Mouse (Mus musculus) left cerebral cortex, adult 2 months (tissue): ENCODE results near the gene Hnrnpul1. TPM values are rescaled to one million over a fixed set of nuclear protein-coding genes. Genes with fewer than 3 reads are reported as not detected.

ENCODE experiments used
- DNase-seq, 2 experiments: peaks; one replicate each; pipeline ENCODE4 v3.0.0; 2021 to 2022; ENCODE audit warnings: low spot score in 2 of 2, mixed read lengths in 1 of 2; ENCODE audit errors: extremely low spot score in 1 of 2
- H3K27ac ChIP-seq: fragments of 200-600 bp; 2 replicates; pipeline ENCODE4 v1.8.1; 2022
- H3K4me3 ChIP-seq: fragments of 200-600 bp; 2 replicates; pipeline ENCODE4 v1.8.1; 2022
- CTCF ChIP-seq: fragments of 200-600 bp; IDR thresholded peaks from 2 replicates; pipeline ENCODE4 v1.8.1; 2022; ENCODE audit warnings: antibody characterized with exemption, mild to moderate bottlenecking, moderate library complexity
- intact Hi-C: fragments of 180-260 bp; cut with DNase I; formaldehyde crosslinking; loops from one replicate; pipeline ENCODE4 v1.15.1; 2025
- total RNA-seq, 2 experiments: library from RNA; stranded (reverse); gene quantifications; 2 replicates each; pipeline ENCODE4 v1.2.3; 2021

Gene Hnrnpul1
- total RNA-seq, 2 experiments from 2014 or later, result 96.5 to 101 TPM

GRCm38 (mm10) chr7:25788220-25789128 is 33.9 kb upstream of the Hnrnpul1 start, which contains the start of gene Axl:
Gene Axl, minus strand, starts transcription at chr7:25788705.
- no peak for TF ChIP-seq CTCF
- Histone ChIP-seq H3K27ac (no peak within 1 kb of the TSS), H3K4me3 (peak within 1 kb of the TSS; percentile 34)
- peak; percentile 25 to 33 for DNase-seq
- intact Hi-C loops, result no loop called here

- no peak for DNase-seq
- no peak overlapping the region for H3K4me3 ChIP-seq
- TF ChIP-seq CTCF, result no peak
- H3K27ac ChIP-seq, result no peak overlapping the region
- intact Hi-C loops, result no loop called here
Observed at GRCm38 (mm10) chr7:25787456-25788219, 33.1 kb upstream of the Hnrnpul1 start.

- Histone ChIP-seq H3K4me3 (no peak overlapping the region), H3K27ac (no peak overlapping the region)
- no peak for DNase-seq
- intact Hi-C loops, result no loop called here
- no peak for TF ChIP-seq CTCF
Observed at GRCm38 (mm10) chr7:25786974-25787373, 32.4 kb upstream of the Hnrnpul1 start.

GRCm38 (mm10) chr7:25785752-25786151 is 31.2 kb upstream of the Hnrnpul1 start:
- H3K4me3 ChIP-seq, result no peak overlapping the region
- no peak for DNase-seq
- H3K27ac ChIP-seq, result no peak overlapping the region
- intact Hi-C loops, result no loop called here
- TF ChIP-seq CTCF, result no peak

GRCm38 (mm10) chr7:25784808-25785207 is 30.3 kb upstream of the Hnrnpul1 start:
- TF ChIP-seq CTCF, result no peak
- no peak for DNase-seq
- intact Hi-C loops, result no loop called here
- H3K27ac ChIP-seq, result no peak overlapping the region
- no peak overlapping the region for H3K4me3 ChIP-seq

GRCm38 (mm10) chr7:25783746-25784145 is 29.2 kb upstream of the Hnrnpul1 start:
- no peak overlapping the region for H3K27ac ChIP-seq
- no peak for DNase-seq
- no peak overlapping the region for H3K4me3 ChIP-seq
- TF ChIP-seq CTCF, result no peak
- intact Hi-C loops, result no loop called here

- Histone ChIP-seq H3K4me3 (no peak overlapping the region), H3K27ac (no peak overlapping the region)
- TF ChIP-seq CTCF, result no peak
- no peak for DNase-seq
- intact Hi-C loops, result no loop called here
Observed at GRCm38 (mm10) chr7:25782744-25783143, 28.2 kb upstream of the Hnrnpul1 start.

- H3K27ac ChIP-seq, result peak overlapping the region; percentile 40; the same call in 1 of the 2 replicates
- peak overlapping the region; percentile 42; the same call in 1 of the 2 replicates for H3K4me3 ChIP-seq
- intact Hi-C loops, result no loop called here
- no peak for DNase-seq
- no peak for TF ChIP-seq CTCF
Observed at GRCm38 (mm10) chr7:25781937-25782610, 27.5 kb upstream of the Hnrnpul1 start.

- H3K27ac ChIP-seq, result peak overlapping the region; percentile 40; the same call in 1 of the 2 replicates
- TF ChIP-seq CTCF, result no peak
- H3K4me3 ChIP-seq, result peak overlapping the region; percentile 42
- intact Hi-C loops, result no loop called here
- peak in 1 of 2 experiments; percentile 23 for DNase-seq
Observed at GRCm38 (mm10) chr7:25781321-25781936, 26.9 kb upstream of the Hnrnpul1 start.

GRCm38 (mm10) chr7:25780753-25781152 is 26.2 kb upstream of the Hnrnpul1 start:
- H3K27ac ChIP-seq, result no peak overlapping the region
- DNase-seq, result no peak

GRCm38 (mm10) chr7:25780021-25780420 is 25.5 kb upstream of the Hnrnpul1 start:
- H3K27ac ChIP-seq, result no peak overlapping the region
- intact Hi-C loops, result no loop called here
- H3K4me3 ChIP-seq, result no peak overlapping the region
- no peak for TF ChIP-seq CTCF
- DNase-seq, result no peak

More at GRCm38 (mm10) chr7:25780753-25781152, 26.2 kb upstream of the Hnrnpul1 start:
- no peak for TF ChIP-seq CTCF
- intact Hi-C loops, result no loop called here
- H3K4me3 ChIP-seq, result no peak overlapping the region
